Mouse (Mus musculus) embryonic fibroblast, embryonic 13.5 days (primary cell): ENCODE data around the gene Dennd6a. TPM values are rescaled to one million over a fixed set of nuclear protein-coding genes. Genes with fewer than 3 reads are reported as not detected.

ENCODE experiments used
- H3K27ac ChIP-seq: 2 replicates; pipeline ENCODE4 v1.5.1; 2012; ENCODE audit warnings: low read length, control low read depth, inconsistent platforms; ENCODE audit not compliant: insufficient read depth
- H3K4me1 ChIP-seq: 2 replicates; pipeline ENCODE4 v1.6.1; 2011; ENCODE audit warnings: low read length; ENCODE audit not compliant: control insufficient read depth, insufficient read depth
- H3K4me3 ChIP-seq: 2 replicates; pipeline ENCODE4 v1.5.1; 2011; ENCODE audit warnings: mild to moderate bottlenecking, control low read depth, low read length; ENCODE audit not compliant: insufficient read depth
- CTCF ChIP-seq: IDR thresholded peaks from 2 replicates; pipeline ENCODE4 v1.5.1; 2011; ENCODE audit warnings: mild to moderate bottlenecking, control low read depth, low read length, moderate library complexity, borderline replicate concordance; ENCODE audit not compliant: insufficient read depth
- POLR2A ChIP-seq: IDR thresholded peaks from 2 replicates; pipeline ENCODE4 v1.6.1; 2011; ENCODE audit warnings: low read depth, mild to moderate bottlenecking, control low read depth, low read length, moderate library complexity
- polyA plus RNA-seq: library from polyadenylated mRNA; stranded (reverse); fragments of >200 nt; gene quantifications from 2 replicates; pipeline ENCODE4 v1.2.4, GENCODE M21; 2011; ENCODE audit warnings: low read depth; ENCODE audit not compliant: missing spikeins, insufficient read length

Gene Dennd6a
- polyA plus RNA-seq, 1 experiment: 24.6 TPM

DNA sequence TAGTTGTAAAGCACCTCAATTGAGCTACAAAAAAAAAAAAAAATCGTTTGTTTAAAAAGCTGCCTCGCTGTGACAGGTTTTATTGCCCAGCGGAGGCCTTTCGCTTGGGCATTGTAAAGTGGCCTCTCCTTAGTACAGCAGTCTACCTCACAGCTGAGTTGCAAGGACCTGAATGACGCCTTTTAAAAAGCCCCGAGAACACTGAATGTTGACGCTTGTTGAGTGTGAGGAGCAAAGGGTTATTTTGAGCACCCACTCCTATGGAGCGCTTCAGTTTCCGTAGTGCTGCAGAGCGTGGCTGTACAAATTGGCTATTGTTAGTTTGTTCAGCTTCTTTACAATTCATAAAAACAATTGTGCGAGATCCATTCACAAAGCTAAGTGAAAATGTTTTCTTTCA is 65.6 kb downstream of the Dennd6a start:
- Histone ChIP-seq H3K27ac (peak overlapping the region; percentile 95; the same call in 1 of the 2 replicates), H3K4me3 (peak overlapping the region; percentile 85), H3K4me1 (peaks cover 3% of the 10 kb centered on the region; the same call in 1 of the 2 replicates)
- no peak for TF ChIP-seq POLR2A
- no peak for TF ChIP-seq CTCF

DNA sequence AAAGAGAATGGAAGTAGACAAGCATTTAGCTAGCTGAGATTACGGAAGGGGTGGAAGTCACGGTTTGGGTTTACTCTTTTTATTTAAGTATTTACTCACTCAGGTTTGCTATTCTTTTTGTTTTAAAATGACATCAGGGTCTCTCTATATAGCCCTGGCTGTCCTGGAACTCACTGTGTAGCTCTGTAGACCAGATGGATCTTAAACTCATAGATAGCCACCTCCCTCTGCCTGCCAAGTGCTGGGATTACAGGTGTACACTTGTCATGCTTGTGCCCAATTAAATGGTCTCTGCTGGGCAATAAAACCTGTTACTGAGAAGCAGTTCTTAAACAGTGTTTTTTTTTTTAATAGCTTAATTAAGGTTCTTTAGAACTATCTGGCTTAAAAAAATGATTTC is 66.3 kb downstream of the Dennd6a start:
- peaks cover 5% of the 10 kb centered on the region; the same call in 1 of the 2 replicates for H3K4me1 ChIP-seq
- no peak overlapping the region for H3K27ac ChIP-seq
- H3K4me3 ChIP-seq: peak overlapping the region; percentile 85
- no peak for TF ChIP-seq CTCF
- no peak for TF ChIP-seq POLR2A

DNA sequence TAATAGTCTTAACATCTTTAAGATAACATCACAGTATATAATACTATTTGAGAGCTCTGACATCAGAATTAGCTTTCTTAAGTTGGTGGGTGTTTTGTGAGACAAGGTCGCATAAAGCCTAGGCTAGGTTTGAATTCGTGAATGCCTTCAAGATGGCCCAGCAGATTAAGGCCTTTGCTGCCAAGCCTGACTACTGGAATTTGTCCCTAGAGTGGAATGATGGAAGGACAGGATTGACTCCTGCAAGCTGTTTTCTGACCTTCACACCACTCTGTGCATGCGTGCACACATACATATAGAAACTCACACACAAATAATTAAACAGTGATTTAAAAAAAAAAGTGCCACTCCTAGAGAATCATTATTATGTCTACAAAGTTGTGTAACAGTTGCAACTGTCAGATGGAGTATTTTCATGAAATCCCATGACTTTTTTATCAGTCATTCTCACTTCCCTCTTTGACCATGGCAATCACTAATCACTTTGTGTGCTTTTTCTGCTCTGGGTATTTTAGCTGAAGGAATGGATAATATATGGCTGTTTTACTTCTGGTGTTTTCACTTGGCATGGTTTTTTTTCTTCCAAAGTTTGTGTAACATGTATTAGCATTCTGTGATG is 69.5 kb downstream of the Dennd6a start:
- Histone ChIP-seq H3K4me3 (no peak overlapping the region), H3K4me1 (peaks cover 14% of the 10 kb centered on the region), H3K27ac (no peak overlapping the region)
- TF ChIP-seq CTCF (no peak), POLR2A (no peak)

DNA sequence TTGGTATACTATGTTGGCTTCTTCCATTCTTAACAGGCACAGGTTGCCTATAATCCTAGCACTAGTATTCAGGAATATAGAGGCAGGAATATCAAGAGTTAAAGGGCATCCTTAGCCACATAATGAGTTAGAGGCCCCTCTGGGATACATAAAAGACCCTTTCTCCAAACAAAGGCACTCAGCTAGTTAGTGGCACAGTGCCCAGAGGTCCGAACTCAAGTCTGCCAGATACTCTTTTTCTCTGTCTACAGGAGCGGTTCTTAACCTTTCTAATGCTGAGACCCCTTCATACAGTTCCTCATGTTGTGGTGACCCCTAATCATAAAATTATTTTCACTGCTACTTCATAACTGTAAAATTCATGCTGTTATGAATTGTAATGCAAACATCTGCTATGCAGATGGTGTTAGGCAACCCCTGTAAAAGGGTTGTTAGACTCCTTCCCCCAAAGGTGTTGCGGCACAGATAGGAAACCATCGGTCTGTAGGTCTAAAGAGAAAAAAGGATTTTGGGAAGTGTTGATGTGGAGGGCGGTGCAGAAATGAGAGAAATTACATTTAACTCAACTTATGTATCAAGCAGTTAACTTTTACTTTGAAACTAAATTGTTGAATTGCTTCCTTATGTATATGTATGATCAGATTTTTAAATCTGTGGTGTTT is 72.5 kb downstream of the Dennd6a start:
- no peak for TF ChIP-seq CTCF
- no peak for TF ChIP-seq POLR2A
- Histone ChIP-seq H3K27ac (no peak overlapping the region), H3K4me3 (no peak overlapping the region)

DNA sequence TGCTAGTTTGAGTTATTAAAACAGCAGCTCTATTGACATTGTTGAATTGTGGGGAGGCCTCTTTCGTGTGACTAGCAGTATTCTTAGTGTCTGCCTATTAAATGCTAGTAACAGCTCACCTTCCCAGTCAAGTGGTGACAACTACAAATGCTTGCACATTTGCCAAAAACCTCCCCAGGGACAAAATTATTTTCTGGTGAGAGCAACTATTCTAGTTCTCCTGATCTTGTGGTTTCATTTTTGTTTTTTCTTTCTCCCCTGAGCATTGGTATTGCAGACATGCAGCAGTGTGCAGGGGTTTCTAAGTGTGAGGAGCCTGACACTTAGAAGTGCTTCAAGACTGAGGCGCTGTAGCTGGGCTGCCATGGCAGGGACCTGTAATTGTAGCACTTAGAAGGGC is 74.2 kb downstream of the Dennd6a start:
- Histone ChIP-seq H3K4me1 (peaks cover 15% of the 10 kb centered on the region), H3K4me3 (no peak overlapping the region), H3K27ac (no peak overlapping the region)
- TF ChIP-seq POLR2A (no peak), CTCF (no peak)

More for the DNA sequence above, 72.5 kb downstream of the Dennd6a start:
- H3K4me1 ChIP-seq: peaks cover 15% of the 10 kb centered on the region

DNA sequence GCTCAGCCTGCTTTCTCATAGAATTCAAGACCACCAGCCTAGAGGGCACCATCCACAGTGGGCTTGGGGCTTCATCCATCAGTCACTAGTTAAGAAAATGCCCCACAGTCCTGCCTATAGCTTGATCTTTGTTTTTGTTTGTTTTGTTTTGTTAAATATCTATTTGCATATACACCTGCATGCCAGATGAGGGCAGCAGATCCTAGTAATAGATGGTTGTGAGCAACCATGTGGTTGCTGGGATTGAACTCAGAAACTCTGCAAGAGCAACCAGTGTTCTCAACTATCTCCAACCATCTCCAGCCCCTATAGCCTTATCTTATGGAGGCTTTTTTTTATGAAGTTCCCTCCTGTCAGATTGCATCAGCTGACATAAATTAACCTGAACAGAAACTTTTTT is 78.2 kb downstream of the Dennd6a start:
- Histone ChIP-seq H3K4me1 (peaks cover 8% of the 10 kb centered on the region), H3K4me3 (no peak overlapping the region), H3K27ac (no peak overlapping the region)
- no peak for TF ChIP-seq POLR2A
- no peak for TF ChIP-seq CTCF

GRCm38 (mm10) chr14:26658178-26658577 is 84.5 kb downstream of the Dennd6a start:
- no peak overlapping the region for H3K27ac ChIP-seq
- H3K4me3 ChIP-seq: no peak overlapping the region
- no peaks in the 10 kb centered on the region for H3K4me1 ChIP-seq
- TF ChIP-seq POLR2A: no peak
- TF ChIP-seq CTCF: no peak

DNA sequence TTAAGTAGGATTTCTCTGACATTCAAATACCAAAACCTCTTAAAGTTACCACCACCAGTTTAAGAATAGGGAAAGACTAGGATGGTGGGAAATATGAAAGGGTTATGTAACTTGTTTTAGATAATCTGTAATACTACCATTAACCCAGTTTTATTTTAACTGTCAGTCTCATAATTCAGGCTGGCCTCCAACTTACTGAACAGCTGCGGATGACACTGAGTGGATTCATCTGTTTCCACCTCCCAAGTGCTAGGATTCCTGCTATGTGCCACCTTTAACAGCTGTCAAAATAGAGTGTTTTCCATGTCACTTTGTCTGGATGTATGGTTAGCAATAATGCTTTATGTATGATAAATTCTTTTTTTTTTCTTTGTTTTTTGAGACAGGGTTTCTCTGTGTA is 86.6 kb downstream of the Dennd6a start:
- no peak for TF ChIP-seq POLR2A
- TF ChIP-seq CTCF: no peak
- H3K4me1 ChIP-seq: no peaks in the 10 kb centered on the region

DNA sequence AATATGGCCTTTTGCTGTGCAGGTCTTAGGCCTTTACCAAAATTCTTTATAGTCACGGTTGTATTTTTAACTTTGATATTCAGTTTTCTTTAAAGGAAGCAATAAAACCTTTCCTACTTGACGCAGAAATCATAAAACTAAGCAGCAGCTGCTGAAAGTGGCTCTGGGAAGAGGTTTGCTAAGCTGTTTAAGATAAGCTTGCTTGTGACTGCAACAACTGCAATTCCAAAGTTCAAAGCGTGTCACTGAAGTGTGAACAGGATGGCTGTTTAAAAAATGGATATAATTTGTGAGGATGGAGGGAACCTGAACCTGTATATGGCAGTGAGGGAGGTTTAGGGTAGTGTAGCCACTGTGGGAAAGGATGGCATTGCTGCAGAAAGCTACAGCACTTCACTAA is 88.4 kb downstream of the Dennd6a start:
- Histone ChIP-seq H3K27ac (no peak overlapping the region), H3K4me1 (no peaks in the 10 kb centered on the region; the same call in 1 of the 2 replicates), H3K4me3 (no peak overlapping the region)
- TF ChIP-seq POLR2A (no peak), CTCF (no peak)

More for the DNA sequence above, 86.6 kb downstream of the Dennd6a start:
- Histone ChIP-seq H3K27ac (no peak overlapping the region), H3K4me3 (no peak overlapping the region)

DNA sequence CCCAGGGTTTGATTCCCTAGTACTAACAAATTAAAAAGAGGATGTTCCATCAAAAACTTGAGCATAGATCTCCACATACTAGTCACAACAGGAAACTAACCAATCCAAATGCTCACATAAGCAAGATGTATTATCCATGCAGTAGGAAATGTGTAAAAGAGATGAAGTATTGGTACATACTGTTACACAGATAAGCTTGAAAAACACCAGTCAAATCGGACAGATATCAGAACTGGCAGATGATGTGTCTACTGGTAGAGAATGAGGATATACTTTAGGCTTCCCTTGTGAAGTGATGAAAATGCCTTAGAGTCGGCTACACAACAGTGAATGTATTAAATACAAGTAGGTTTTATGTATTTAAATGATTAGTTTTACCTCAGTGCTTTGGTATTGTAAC is 88.8 kb downstream of the Dennd6a start:
- Histone ChIP-seq H3K27ac (no peak overlapping the region), H3K4me1 (no peaks in the 10 kb centered on the region; the same call in 1 of the 2 replicates), H3K4me3 (no peak overlapping the region)
- TF ChIP-seq CTCF (no peak), POLR2A (no peak)
